Mouse (Mus musculus) heart, postnatal 10 days (tissue): Measurements from ENCODE around the gene Trip6. TPM values are rescaled to one million over a fixed set of nuclear protein-coding genes. Genes with fewer than 3 reads are reported as not detected.

Experiments
- DNase-seq, 2 experiments: peaks; one replicate each; pipeline ENCODE4 v3.0.0; 2021
- intact Hi-C: fragments of 180-260 bp; cut with DNase I; formaldehyde crosslinking; loops from one replicate; pipeline ENCODE4 v1.15.1; 2025
- total RNA-seq, 2 experiments: library from RNA; stranded (reverse); gene quantifications; 2 replicates each; pipeline ENCODE4 v1.2.3; 2021

Trip6 gene
- 10 to 100 TPM; 22.5 to 23.3 TPM for total RNA-seq

DNA sequence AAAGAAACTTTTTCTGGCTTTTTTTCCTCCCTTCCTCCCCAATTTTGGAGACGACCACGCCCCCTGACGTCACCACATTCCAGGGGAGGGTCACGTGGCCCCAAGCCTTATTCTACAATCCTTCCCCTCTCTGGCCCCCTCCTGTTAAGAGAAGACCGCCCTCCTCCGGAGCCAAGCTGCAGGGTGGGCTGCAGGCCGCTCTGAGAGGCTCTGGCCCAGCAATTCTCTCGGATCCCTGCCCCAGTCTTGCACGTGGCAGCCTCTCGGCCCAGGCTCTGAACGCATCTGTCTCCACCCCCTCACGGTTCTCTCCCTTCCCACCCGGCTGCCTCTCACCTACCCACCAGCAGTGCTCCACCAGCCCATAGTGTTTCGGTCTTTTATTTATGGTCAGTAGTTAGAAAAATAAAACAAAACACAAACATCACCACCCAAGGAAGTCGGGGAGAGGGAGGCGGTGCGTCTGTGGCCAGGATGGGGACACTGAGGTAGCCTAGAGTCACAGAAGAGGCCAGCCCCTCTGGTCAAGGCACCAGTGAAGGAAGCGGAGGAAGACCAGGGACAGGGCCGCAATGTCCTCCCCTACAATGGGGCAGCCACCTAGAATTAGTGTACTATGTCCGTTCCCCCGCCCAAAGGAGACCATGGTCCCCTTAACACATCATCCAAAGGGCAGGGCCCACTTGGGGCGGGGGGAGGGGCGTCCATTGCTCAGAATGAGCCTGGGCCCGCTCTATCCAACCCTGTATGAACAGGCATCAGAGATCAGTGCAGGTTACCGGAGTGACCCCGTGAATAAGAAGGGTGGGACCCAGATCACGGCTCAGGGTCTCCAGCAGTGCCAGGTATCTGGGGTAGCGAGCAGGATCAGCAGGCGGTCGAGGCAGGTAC is at the start of gene Trip6:
TSS of gene Trip6 (minus strand) at position 212 of the 891 bp plus-strand sequence.
- peak; percentile 91 to 93 for DNase-seq
- intact Hi-C loops = loop anchor here (10.0 kb wide), 1 partner anchor 60 kb away; no protein-coding TSS in a partner anchor

DNA sequence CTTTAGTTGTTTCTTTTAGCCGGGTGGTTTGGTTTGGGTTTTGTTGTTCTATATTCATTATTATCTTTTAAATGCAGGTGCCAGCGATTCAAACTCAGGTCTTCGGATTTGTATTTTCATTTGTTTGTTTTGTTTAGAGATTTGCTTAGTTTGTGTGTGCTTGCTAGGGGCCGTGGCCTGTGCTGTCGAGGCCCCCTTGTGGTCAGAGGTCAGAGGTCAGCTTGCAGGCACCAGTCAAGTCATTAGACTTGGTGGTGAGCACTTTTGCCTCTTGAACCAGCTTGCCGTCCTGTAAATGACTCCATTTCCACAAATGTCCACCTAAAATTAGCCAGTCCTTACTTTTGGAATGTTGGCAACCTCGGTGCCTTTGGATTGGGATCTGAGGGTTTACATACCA is 44.2 kb upstream of the Trip6 start:
- no peak for DNase-seq
- intact Hi-C loops = no loop called here

DNA sequence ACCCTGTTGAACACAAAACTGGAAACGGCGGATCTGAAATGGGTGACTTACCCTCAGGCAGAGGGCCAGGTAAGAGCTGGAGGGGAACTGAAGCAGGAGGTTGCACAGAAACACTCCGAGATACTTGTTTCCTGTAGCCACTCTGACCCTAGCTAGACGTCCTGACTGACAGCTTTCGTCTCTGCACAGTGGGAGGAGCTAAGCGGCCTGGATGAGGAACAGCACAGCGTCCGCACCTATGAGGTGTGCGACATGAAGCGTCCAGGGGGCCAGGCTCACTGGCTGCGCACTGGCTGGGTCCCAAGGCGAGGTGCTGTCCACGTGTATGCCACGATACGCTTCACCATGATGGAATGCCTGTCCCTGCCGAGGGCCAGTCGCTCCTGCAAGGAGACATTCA is 39.9 kb upstream of the Trip6 start:
- intact Hi-C loops = loop anchor here (2.0 kb wide), 1 partner anchor 21 kb away; no protein-coding TSS in a partner anchor
- DNase-seq = no peak

DNA sequence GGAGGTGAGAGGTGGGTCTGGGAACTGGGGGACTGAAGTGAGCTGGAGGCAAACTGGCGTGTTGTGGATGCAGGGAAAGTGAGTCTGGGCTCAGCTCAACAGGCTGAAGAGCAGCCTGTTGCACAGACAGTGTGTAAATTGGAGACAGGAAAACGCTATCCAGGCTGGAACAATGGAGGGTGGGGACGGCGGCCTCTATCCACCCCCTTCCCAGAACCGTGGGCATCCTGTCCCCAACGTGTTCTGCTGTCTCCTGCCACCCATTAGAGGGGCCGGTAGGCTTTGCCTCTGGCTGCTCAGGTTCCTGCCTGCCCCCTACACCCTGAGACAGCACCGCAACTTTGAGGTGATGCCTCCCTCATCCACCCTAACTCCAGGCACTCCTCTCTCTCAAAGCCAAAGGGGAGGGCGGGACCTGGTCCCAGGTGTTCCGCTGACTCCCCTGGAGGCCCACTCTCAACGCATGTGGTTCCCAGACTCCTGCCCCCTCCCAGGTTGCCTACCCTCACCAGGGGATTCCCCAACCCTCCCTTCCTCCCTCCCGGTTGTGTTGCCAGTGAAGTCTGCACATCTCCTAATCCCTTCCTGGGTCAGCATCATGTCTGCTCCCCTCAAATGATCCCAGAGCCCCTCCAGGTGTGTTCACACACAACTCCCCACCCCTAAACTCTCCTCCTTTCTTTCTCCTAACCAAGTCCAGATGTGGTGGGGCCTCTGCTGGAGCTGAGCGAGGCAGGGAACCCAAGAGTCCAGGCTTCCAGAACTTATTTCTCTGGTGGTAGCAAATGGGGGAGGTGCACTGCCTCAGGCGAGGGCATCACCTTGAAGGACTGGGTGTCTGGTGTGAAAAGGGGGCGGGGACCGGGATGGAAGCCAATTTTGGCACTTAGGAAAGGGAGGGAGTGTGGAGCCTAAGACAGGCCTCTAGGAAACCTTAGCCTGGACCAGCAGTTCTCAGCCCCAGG is 38.1 kb upstream of the Trip6 start:
- peak; percentile 62 to 79 for DNase-seq
- intact Hi-C loops = loop anchor here (2.0 kb wide), 1 partner anchor 13 kb away; no protein-coding TSS in a partner anchor

DNA sequence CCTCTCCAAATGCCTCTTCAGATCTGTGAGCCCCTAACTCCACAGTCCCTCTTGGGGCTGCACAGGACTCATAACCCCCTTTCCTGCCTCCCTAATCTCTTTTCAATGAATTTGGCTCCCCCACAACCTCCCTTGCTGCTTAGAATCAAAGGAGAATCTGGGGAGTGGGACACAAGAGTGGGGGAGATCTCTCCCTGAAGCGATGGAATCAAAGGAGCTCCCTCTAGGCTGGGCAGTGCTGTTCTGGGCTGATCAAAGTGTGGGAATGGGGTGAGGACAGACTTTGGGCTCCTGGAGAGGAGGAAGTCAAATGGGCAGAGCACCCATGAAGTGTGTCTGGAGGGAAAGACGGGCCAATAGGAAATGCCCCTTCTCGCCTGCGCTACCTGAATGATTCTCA is 37.2 kb upstream of the Trip6 start:
- peak in 1 of 2 experiments; percentile 28 for DNase-seq
- intact Hi-C loops = no loop called here

DNA sequence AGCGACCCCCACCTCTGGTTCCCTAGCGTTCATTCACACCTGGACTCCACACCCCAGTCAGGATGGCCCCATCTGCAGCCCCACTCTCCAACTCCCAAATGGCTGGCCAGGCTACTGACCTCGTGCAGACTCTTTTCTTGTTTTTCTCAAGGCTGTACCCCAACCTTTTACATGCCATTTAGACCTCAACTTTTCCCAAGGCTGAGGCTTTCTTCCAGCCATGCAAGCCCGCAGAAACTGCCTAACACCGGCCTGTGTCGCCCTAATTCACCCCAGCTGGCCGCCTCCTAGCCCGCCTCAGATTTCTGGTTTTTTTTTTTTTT is 36.8 kb upstream of the Trip6 start:
- peak in 1 of 2 experiments; percentile 28 for DNase-seq
- intact Hi-C loops = no loop called here

DNA sequence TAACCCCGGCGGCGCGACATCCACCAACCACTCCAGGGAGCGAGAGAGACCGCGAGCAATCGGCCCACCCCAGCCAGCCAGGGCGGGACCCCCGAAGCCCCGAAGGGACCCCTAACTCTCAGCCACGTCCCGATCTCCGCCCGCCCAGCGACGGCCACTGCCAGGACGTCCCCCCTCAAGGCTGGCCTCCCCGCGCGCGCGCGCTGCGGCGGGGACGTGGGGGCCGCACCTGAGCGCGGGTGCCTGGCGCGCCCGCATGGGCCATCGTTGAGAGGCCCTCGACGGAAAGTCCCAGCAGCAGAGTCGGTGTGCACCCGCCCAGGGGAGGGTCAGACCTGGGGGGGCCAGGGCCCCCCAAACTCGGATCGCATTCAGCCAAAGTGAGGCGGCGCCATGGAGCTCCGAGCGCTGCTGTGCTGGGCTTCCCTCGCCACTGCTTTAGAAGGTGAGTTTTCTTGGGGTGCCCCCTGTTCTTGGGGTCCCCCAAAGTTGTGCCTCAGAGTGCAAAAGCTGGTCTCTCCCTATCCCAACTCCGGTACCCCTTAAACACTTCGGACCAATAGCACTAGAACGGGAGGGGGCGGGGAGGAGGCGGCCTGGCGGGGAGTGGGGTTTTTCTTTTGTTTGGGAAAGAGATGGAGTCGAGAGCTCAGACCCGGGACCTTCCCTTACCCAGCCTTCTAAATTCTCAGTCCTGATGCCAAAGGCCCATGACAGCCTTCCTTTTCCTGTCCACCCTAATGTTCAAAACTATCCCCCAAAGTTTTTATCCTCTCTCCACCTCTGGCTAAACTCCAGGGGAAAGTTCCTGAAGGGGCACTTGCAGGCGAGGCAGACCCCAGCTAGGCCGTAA is 36.2 kb upstream of the Trip6 start:
- peak in 1 of 2 experiments; percentile 34 for DNase-seq
- intact Hi-C loops = no loop called here

DNA sequence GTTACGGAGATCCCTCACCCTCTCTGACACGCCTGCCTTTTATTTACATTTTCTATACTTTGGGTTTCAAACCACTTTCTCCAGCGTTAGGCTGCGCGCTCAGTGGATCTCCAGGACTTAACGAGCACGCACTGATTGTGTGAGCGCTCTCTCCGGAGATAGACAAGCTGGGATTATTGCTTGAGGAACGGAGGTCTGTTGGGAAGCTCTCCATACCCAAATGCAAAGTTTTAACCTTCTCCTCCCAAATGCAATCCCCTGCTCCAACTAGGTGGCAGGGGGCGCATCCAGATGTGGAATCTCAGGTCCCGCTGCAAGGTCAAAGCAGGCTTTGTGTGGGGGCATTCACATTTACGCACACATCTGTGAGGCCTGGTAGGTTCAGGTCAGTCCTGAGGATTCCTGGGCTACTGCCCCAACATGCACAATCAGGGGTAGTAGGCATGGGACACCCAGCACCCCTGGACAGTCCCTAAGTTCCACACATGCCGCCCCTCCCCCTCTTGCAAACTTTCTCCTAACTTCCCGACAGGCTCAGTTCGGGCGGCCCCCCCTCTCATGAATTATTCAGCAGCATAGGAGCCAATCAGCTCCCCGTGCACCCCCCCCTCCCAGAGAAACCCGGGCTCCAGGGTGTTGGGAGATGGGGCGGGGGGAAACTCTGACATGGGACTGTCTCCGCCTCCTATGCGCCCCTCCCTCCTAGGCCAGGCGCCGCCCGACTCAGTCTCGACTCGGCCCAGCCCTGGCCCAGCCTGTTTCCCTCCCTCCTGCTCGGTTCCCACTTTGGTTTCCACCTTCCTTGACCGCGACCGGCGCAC is 35.4 kb upstream of the Trip6 start, which contains the start of gene Ephb4:
TSS of gene Ephb4 (plus strand) at position 726 of the 821 bp plus-strand sequence.
- peak; percentile 96 to 97 for DNase-seq
- intact Hi-C loops = no loop called here

DNA sequence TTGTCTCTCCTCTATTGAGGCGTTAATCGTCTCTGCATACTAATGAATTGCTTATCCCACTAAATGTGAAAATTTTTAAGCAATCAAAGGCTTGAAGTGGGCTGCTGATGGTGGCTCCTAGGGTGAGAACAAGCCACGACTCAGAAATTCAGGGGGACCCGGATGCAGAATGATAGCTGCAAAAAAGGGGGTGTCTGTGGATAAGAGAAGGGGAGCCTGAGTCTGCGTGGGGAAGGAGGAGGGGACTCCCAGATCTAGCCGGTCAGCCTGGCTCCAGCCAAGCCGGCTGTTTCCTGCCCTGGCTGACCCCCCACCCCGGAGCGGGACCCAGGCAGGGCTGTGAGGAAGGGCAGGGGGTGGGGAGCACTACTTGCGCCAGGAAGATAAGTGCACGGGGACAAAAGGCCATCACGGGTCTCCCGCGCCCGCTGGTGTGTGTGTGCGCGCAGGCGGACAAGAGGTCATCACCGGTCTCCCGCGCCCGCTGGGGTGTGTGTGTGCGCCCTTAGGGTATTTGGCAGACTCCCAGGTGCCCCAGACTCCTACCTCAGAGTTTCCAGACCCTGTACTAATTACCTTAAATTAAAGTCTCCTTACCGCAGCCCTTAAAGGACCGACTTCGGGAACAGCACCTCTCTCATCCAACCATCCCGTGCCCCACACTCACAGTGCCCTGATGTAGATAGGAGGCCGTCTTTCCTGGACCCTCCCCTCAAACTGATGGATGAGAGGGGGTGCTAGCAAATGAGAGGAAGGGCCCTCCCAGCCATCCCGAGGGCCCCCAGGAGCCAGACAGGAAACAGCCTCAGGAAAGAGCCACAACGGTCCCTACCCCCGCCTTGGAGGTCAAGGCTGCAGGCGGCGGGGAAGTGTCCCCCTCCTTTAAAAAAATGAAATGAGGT is 34.5 kb upstream of the Trip6 start:
- intact Hi-C loops = loop anchor here (1.0 kb wide), 1 partner anchor 9 kb away; no protein-coding TSS in a partner anchor
- peak; percentile 88 to 89 for DNase-seq

DNA sequence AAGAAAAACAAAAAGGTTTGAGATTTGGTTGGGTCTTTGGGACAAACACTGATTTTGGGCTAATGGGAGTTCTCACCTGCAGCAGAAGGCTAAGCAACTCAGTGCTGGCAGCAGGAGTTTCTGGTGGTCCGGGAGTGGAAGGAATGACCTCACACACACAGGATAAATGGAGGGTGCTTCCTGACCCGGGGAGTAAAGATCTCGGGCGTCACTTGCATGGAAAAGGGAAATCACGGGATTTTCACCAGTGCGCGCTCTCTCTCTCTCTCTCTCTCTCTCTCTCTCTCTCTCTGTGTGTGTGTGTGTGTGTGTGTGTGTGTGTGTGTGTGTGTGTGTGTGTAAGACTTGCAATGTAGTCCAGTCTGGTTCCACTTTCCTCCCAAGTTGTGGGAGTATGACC is 33.7 kb upstream of the Trip6 start:
- intact Hi-C loops = loop anchor here (1.0 kb wide), 1 partner anchor 9 kb away; no protein-coding TSS in a partner anchor
- peak; percentile 34 to 42 for DNase-seq

DNA sequence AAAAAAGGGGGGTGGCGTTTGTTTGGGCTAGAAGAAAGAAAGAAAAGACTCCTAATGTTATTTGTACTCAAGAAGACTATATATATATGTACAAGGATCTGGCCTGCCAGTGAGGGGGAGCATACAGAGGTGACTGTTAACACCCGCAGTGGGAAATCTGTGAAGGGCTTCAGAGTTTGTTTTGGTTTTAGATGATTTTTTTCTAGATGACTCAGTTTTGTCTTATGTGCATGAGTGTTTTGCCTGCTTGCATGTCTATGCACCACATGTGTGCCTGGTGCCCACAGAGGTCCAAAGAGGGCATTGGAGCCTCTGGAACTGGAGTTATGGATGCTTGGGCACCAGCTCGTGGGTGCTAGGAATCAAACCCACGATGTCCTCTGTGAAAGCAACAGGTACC is 32.8 kb upstream of the Trip6 start:
- intact Hi-C loops = no loop called here
- no peak for DNase-seq

DNA sequence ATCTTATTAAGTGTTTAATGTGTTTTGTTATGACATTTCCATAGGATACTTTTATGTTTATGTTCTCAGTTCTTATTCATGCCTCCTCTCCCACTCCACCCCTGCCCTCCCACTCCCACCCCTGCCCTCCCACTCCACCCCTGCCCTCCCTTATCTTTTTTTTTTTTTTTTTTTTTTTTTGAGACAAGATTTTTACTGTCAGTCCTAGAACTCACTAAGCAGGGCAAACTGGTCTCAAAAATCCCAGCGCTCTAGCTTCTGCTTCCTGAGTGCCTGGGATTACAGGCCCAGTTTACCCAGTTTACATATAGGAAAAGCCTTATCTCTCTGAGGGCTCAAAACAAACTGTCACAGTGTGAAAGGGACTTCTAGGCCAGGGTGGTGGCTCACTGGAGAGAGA is 32.2 kb upstream of the Trip6 start:
- DNase-seq = no peak

DNA sequence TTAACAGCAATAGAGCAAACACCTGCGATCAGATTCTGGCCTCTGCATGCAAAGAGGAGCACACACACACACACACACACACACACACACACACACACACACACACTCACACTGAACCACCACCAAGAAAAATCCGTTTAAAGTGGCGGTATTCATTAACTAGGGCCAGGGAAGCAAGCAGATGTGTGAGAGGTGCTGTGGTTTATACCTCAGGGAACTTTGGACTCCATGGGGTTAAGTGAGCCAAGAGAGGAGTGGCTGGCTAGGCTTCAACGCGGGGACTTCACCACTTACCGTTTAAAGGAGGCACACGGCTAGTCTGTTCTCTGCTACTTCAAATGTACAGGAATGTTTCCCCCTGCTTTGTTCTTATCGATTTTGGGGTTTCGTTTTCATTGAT is 31.6 kb upstream of the Trip6 start:
- intact Hi-C loops = no loop called here

More for the DNA sequence above, 32.2 kb upstream of the Trip6 start:
- intact Hi-C loops = no loop called here

DNA sequence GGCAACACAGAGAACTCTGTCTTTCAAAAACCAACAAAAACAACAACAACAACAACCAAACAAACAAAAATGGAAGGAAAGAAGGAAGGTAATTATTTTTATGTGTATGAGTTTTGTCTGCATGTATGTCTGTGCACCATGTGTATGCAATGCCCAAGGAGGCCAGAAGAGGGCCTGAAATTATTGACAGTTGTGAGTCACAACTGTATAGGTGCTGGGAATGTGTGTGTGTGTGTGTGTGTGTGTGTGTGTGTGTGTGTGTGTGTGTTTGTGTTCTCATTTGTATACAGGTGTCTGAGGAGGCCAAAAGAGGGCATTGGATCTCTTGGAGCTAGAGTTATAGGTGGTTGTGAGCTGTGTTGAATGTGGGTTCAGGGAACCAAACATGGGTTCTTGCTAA is 29.7 kb upstream of the Trip6 start:
- DNase-seq = no peak
- intact Hi-C loops = no loop called here

More for the DNA sequence above, 31.6 kb upstream of the Trip6 start:
- peak in 1 of 2 experiments; percentile 51 for DNase-seq

DNA sequence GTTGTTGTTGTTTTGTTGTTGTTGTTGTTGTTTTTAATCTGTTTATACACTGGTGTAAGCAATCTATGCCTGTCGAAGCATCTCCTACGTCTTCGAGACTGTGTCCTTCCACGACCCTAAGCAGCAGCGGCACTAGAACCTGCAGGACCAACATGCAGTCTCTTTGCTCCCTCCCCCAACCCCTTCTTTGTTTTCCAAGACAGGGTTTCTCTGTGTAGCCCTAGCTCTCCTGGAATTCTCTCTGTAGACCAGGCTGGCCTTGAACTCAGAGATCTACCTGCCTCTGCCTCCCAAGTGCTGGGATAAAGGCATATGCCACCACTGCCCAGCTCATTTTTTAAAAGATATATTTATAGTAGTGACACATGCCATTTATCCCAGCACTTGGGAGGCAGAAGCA is 29.2 kb upstream of the Trip6 start:
- no peak for DNase-seq
- intact Hi-C loops = no loop called here

DNA sequence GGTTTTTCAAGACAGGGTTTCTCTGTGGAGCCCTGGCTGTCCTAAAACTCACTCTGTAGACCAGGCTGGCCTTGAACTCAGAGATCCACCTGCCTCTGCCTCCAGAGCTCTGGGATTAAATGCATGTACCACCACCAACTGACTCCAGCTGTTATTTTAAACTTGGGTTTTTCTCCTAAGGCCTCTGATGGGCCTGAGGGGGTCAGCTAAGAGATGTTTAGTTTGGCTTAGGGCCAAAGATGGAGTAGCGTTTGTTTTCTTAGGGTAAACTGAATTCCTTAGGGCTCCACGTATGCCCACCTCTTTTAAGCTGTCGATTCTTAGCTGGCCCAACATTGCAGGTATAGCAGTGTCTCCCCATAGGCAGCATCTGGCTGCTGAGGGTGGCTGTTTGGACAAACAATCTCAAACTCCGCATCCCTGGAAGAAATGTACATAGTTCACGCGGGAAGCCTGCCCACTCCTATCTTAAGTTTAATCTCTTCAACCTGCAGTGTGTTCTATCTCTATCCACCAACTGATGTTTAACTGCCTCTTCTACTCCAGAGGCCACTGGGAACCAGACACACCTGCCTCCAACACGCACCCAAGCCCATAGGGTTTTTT is 28.3 kb upstream of the Trip6 start:
- DNase-seq = no peak
- intact Hi-C loops = no loop called here

DNA sequence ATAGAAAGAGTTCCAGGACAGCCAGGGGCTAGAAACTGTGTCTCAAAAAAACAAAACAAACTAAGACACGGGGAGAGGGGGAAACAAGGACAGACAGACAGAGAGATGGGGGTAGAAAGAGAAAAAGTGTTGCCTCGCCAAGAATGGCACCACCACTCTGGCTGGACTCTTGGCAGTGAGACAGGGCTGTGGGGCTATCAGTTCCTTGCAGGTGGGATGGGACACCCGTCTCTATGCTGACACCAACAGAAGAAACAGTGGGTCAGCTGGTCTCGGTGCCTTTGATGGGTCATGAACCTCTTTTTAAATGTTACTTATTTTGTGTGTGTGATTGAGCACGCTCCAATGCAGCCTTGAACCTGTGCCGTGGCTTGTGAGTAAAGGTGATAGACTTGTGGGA is 26.0 kb upstream of the Trip6 start:
- intact Hi-C loops = no loop called here
- no peak for DNase-seq
